Mouse (Mus musculus) liver, embryonic 14.5 days (tissue): Measurements from ENCODE around the gene Prkg1. TPM values are rescaled to one million over a fixed set of nuclear protein-coding genes. Genes with fewer than 3 reads are reported as not detected.

Source experiments
- ATAC-seq: fragments of 200-750 bp; cut with Nextera tagmentation; 2 replicates; pipeline ENCODE4 v1.8.0; 2017; ENCODE audit warnings: moderate number of reproducible peaks, mild to moderate bottlenecking, moderate library complexity; ENCODE audit not compliant: insufficient read depth
- DNase-seq, 3 experiments: peaks; one replicate each; pipeline ENCODE4 v3.0.0-alpha.2; 2012 to 2013; ENCODE audit warnings: low read depth in 3 of 3, low spot score in 3 of 3
- H3K27ac ChIP-seq: fragments of 300-500 bp; sonication (generic); 2 replicates; pipeline ENCODE4 v1.5.1; 2014; ENCODE audit warnings: moderate library complexity, mild to moderate bottlenecking, control low read depth, inconsistent platforms
- H3K27me3 ChIP-seq: fragments of 300-500 bp; sonication (generic); 2 replicates; pipeline ENCODE4 v1.6.1; 2014; ENCODE audit warnings: mild to moderate bottlenecking, low read length, moderate library complexity; ENCODE audit not compliant: control insufficient read depth, insufficient read depth
- H3K36me3 ChIP-seq: fragments of 300-500 bp; sonication (generic); replicated peaks from 2 replicates; pipeline ENCODE4 v1.6.1; 2014; ENCODE audit warnings: low read depth; ENCODE audit not compliant: control insufficient read depth, insufficient read depth
- H3K4me1 ChIP-seq, 2 experiments: fragments of 200-500 bp in 1 of 2; fragments of 300-500 bp in 1 of 2; sonication (generic) in 1 of 2; replicated peaks; 2 replicates each; pipeline ENCODE4 v1.6.1; 2012 to 2014; ENCODE audit warnings: antibody characterized with exemption in 1 of 2, inconsistent platforms in 1 of 2, low read length in 1 of 2; ENCODE audit not compliant: control insufficient read depth in 2 of 2, insufficient read depth in 2 of 2
- H3K4me2 ChIP-seq: fragments of 300-500 bp; sonication (generic); 2 replicates; pipeline ENCODE4 v1.6.1; 2014; ENCODE audit warnings: low read depth, mild to moderate bottlenecking, control low read depth, moderate library complexity
- H3K4me3 ChIP-seq, 2 experiments: fragments of 200-500 bp in 1 of 2; fragments of 300-500 bp in 1 of 2; sonication (generic) in 1 of 2; 2 replicates each; pipeline ENCODE4 v1.5.1; 2012 to 2014; ENCODE audit warnings: low read depth in 2 of 2, low read length in 2 of 2, mild to moderate bottlenecking in 2 of 2, control low read depth in 1 of 2, inconsistent platforms in 1 of 2, moderate library complexity in 1 of 2; ENCODE audit not compliant: insufficient read depth in 1 of 2
- H3K9ac ChIP-seq: fragments of 300-500 bp; sonication (generic); replicated peaks from 2 replicates; pipeline ENCODE4 v1.6.1; 2014; ENCODE audit warnings: mild to moderate bottlenecking, control low read depth, moderate library complexity
- H3K9me3 ChIP-seq: fragments of 300-500 bp; sonication (generic); 2 replicates; pipeline ENCODE4 v1.6.1; 2016; ENCODE audit warnings: low read length, mixed read lengths; ENCODE audit not compliant: control insufficient read depth
- CTCF ChIP-seq: IDR thresholded peaks from 2 replicates; pipeline ENCODE4 v1.5.1; 2016; ENCODE audit warnings: antibody characterized with exemption, low read depth, control low read depth
- EP300 ChIP-seq: IDR thresholded peaks from 2 replicates; pipeline ENCODE4 v1.6.1; 2016; ENCODE audit warnings: antibody characterized with exemption, low read depth
- WGBS: fragments of 180-500 bp; shearing (Covaris S2); extraction: QIAGEN DNeasy Blood & Tissue Kit; methylation state at CpG from one replicate; pipeline ENCODE4 v1.1.7; 2014; ENCODE audit not compliant: insufficient replicate concordance; 5-methylcytosine and 5-hydroxymethylcytosine counted together
- polyA plus RNA-seq, 2 experiments: library from polyadenylated mRNA; depleted of rRNA in 1 of 2; stranded (reverse) in 1 of 2; unstranded in 1 of 2; fragments of >200 nt; fragmentation: Nextera tagmentation in 1 of 2; extraction: Ambion mirVana in 1 of 2; gene quantifications; 2 replicates each; pipeline versions ENCODE4 v1.2.1 to v1.2.3; 2012 to 2014

The Prkg1 gene
- polyA plus RNA-seq, 2 experiments, result 0.47 to 0.50 TPM

- ATAC-seq, result no peak
- no peak for TF ChIP-seq CTCF
- no peak for TF ChIP-seq EP300
Observed at GRCm38 (mm10) chr19:31147457-31147856, 617.4 kb downstream of the Prkg1 start.

DNA sequence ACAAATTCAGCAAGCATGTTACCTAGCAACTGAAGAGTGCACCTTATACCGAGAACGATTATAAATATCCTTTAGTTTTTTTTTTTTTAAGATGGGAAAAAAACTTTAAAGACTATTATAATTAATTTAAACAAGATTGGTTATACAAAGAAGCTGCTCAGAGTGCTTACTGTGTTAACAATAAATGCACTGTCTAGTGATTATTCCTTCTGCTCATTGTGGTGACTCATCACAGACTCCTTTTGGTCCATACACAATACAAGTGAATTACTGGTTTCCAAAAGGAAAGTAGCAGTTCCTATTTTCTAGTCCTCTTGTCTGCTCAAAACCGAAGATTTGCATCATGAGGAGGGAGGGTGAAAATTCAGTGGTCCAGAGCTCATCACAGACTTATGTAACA is 618.7 kb downstream of the Prkg1 start:
- no peak overlapping the region for H3K4me2 ChIP-seq
- H3K27ac ChIP-seq, result no peak overlapping the region
- H3K9me3 ChIP-seq, result no peaks in the 10 kb centered on the region
- H3K36me3 ChIP-seq, result no peaks in the 10 kb centered on the region
- H3K27me3 ChIP-seq, result no peaks in the 10 kb centered on the region
- H3K4me1 ChIP-seq, result no peaks in the 10 kb centered on the region
- no peak overlapping the region for H3K4me3 ChIP-seq
- WGBS, result 61% methylated on average over 3 of the region's 3 CpGs
- ATAC-seq (no peak), DNase-seq (no peak)
- no peak for TF ChIP-seq CTCF
- TF ChIP-seq EP300, result no peak
- H3K9ac ChIP-seq, result no peak overlapping the region

More at GRCm38 (mm10) chr19:31147457-31147856, 617.4 kb downstream of the Prkg1 start:
- no peaks in the 10 kb centered on the region for H3K4me1 ChIP-seq
- H3K4me2 ChIP-seq, result no peak overlapping the region
- no peak overlapping the region for H3K4me3 ChIP-seq
- no peaks in the 10 kb centered on the region for H3K27me3 ChIP-seq
- no peak overlapping the region for H3K9ac ChIP-seq
- no peaks in the 10 kb centered on the region for H3K36me3 ChIP-seq
- no peak for DNase-seq
- H3K27ac ChIP-seq, result no peak overlapping the region
- 60% methylated on average over 2 of the region's 2 CpGs for WGBS
- no peaks in the 10 kb centered on the region for H3K9me3 ChIP-seq

DNA sequence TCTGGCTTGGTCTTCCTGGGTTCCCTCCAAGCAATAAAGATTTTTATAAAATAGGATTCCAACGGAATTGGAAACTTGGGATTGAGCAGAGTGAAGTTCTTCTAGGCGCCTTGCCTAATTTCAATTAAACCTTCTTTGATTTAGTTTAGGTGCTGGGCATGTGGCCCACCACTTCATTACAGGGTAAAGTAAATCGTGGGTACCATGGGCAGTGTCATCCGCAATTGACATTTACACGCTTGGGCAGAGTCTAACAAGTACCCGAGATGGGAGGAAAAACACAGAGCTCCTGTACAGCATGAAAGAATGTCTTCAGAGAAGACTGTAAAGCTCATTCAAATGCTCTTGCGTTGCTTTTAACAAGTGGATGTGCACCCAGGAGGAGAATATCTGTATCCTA is 622.9 kb downstream of the Prkg1 start:
- 66% methylated on average over 7 of the region's 7 CpGs for WGBS

DNA sequence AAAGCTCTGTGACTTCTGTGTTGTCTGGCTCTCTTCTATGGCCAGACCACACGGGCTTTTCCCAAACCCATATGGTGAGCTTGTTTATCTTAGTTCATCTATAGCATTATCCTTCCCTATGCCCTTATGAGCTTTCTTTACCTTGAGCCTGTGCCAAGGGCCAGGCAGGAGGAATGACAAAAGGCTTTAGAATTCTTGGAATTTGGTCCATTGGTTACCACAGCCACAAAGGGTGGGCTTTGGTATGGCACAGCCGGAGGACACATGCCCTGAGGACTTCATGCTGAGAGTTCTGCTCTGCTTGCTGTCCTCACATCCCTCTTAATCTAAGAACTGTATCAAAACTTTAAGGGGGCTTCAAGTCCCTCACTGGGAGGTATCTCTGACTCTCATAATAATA is 628.5 kb downstream of the Prkg1 start:
- Histone ChIP-seq H3K9me3 (no peaks in the 10 kb centered on the region), H3K4me1 (no peaks in the 10 kb centered on the region), H3K27me3 (no peaks in the 10 kb centered on the region), H3K4me3 (no peak overlapping the region), H3K36me3 (no peaks in the 10 kb centered on the region), H3K4me2 (no peak overlapping the region), H3K27ac (no peak overlapping the region), H3K9ac (no peak overlapping the region)
- DNase-seq (no peak), ATAC-seq (no peak)
- WGBS, result 43% methylated on average over 2 of the region's 2 CpGs
- TF ChIP-seq EP300 (no peak), CTCF (no peak)

More for the DNA sequence above, 622.9 kb downstream of the Prkg1 start:
- ATAC-seq, result no peak
- H3K4me1 ChIP-seq, result no peaks in the 10 kb centered on the region
- no peak for DNase-seq
- H3K27ac ChIP-seq, result no peak overlapping the region
- H3K4me2 ChIP-seq, result no peak overlapping the region
- no peaks in the 10 kb centered on the region for H3K27me3 ChIP-seq
- TF ChIP-seq CTCF (no peak), EP300 (no peak)
- no peak overlapping the region for H3K9ac ChIP-seq
- no peaks in the 10 kb centered on the region for H3K36me3 ChIP-seq
- no peak overlapping the region for H3K4me3 ChIP-seq
- no peaks in the 10 kb centered on the region for H3K9me3 ChIP-seq

DNA sequence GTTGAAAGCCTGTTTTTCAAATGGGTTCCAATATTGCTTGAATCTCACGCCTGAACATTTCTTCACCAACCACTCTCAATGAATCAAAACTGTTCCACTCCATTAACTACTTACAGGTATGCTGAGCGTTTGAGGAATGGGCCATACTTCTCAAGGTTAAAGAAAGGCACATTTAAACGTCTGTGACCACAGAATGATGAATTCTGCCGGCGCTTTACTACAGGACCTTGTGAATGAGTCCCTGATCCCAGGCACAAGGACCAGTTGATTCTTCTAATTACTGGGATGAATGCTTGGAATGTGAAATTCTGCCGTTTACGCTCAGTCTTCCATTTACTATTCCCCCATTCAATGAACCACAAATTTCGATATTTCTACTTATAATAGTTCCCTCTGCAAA is 632.2 kb downstream of the Prkg1 start:
- Histone ChIP-seq H3K4me1 (no peaks in the 10 kb centered on the region), H3K9ac (no peak overlapping the region), H3K27me3 (no peaks in the 10 kb centered on the region), H3K4me2 (no peak overlapping the region), H3K36me3 (no peaks in the 10 kb centered on the region), H3K27ac (no peak overlapping the region), H3K9me3 (no peaks in the 10 kb centered on the region), H3K4me3 (no peak overlapping the region)
- no peak for ATAC-seq
- WGBS, result 62% methylated on average over 8 of the region's 8 CpGs
- TF ChIP-seq EP300 (no peak), CTCF (no peak)
- DNase-seq, result no peak
